Mouse (Mus musculus): ENCODE results near the gene Efl1. TPM values are rescaled to one million over a fixed set of nuclear protein-coding genes. Genes with fewer than 3 reads are reported as not detected.

Gene Efl1
- polyA plus RNA-seq, 1 experiment from 2014 or later, result 19.3 TPM

GRCm38 (mm10) chr7:82772481-82772880 is 124.1 kb downstream of the Efl1 start:
- WGBS, result 54% methylated on average over 14 of the region's 14 CpGs
- no peak overlapping the region for H3K4me2 ChIP-seq (replicated peaks)
- peak overlapping the region; percentile 45; the same call in 1 of the 2 replicates for H3K27ac ChIP-seq
- peaks cover 18% of the 10 kb centered on the region for H3K4me1 ChIP-seq
- ATAC-seq (ENCODE audit: low FRiP score), result no peak
- H3K9me3 ChIP-seq (replicated peaks), result no peaks in the 10 kb centered on the region
- H3K36me3 ChIP-seq, result no peaks in the 10 kb centered on the region
- no peak overlapping the region for H3K4me3 ChIP-seq
- H3K9ac ChIP-seq, result no peak overlapping the region
- H3K27me3 ChIP-seq, result no peaks in the 10 kb centered on the region

GRCm38 (mm10) chr7:82773150-82773549 is 124.7 kb downstream of the Efl1 start:
- Histone ChIP-seq H3K27me3 (no peaks in the 10 kb centered on the region), H3K9ac (no peak overlapping the region), H3K36me3 (no peaks in the 10 kb centered on the region), H3K4me1 (peaks cover 18% of the 10 kb centered on the region), H3K4me2 (replicated peaks) (no peak overlapping the region), H3K4me3 (no peak overlapping the region), H3K27ac (peak overlapping the region; percentile 45; the same call in 1 of the 2 replicates), H3K9me3 (replicated peaks) (no peaks in the 10 kb centered on the region)
- no peak for ATAC-seq (ENCODE audit: low FRiP score)
- 64% methylated on average over 9 of the region's 9 CpGs for WGBS

- H3K36me3 ChIP-seq, result no peaks in the 10 kb centered on the region
- H3K9me3 ChIP-seq (replicated peaks), result no peaks in the 10 kb centered on the region
- H3K27ac ChIP-seq, result no peak overlapping the region
- no peak overlapping the region for H3K9ac ChIP-seq
- H3K4me2 ChIP-seq (replicated peaks), result no peak overlapping the region
- H3K4me1 ChIP-seq, result peaks cover 18% of the 10 kb centered on the region
- no peaks in the 10 kb centered on the region for H3K27me3 ChIP-seq
- no peak for ATAC-seq (ENCODE audit: low FRiP score)
- WGBS, result 78% methylated on average over 6 of the region's 6 CpGs
- H3K4me3 ChIP-seq, result no peak overlapping the region
Observed at GRCm38 (mm10) chr7:82773884-82774283, 125.5 kb downstream of the Efl1 start.

- WGBS, result 90% methylated on average over 3 of the region's 3 CpGs
- no peak for ATAC-seq (ENCODE audit: low FRiP score)
- no peak overlapping the region for H3K27ac ChIP-seq
- no peak overlapping the region for H3K9ac ChIP-seq
- H3K27me3 ChIP-seq, result no peaks in the 10 kb centered on the region
- no peaks in the 10 kb centered on the region for H3K9me3 ChIP-seq (replicated peaks)
- no peak overlapping the region for H3K4me2 ChIP-seq (replicated peaks)
- peaks cover 13% of the 10 kb centered on the region for H3K4me1 ChIP-seq
- no peak overlapping the region for H3K4me3 ChIP-seq
- H3K36me3 ChIP-seq, result no peaks in the 10 kb centered on the region
Observed at GRCm38 (mm10) chr7:82775090-82775489, 126.7 kb downstream of the Efl1 start.

- H3K36me3 ChIP-seq, result no peaks in the 10 kb centered on the region
- H3K9ac ChIP-seq, result no peak overlapping the region
- H3K4me2 ChIP-seq (replicated peaks), result no peak overlapping the region
- H3K27me3 ChIP-seq, result no peaks in the 10 kb centered on the region
- H3K9me3 ChIP-seq (replicated peaks), result no peaks in the 10 kb centered on the region
- no peak overlapping the region for H3K27ac ChIP-seq
- H3K4me1 ChIP-seq, result peaks cover 4% of the 10 kb centered on the region; the same call in 1 of the 2 replicates
- WGBS, result 86% methylated on average over 2 of the region's 2 CpGs
- no peak for ATAC-seq (ENCODE audit: low FRiP score)
- no peak overlapping the region for H3K4me3 ChIP-seq
Observed at GRCm38 (mm10) chr7:82783071-82783470, 134.7 kb downstream of the Efl1 start.

- Histone ChIP-seq H3K4me3 (no peak overlapping the region), H3K4me2 (replicated peaks) (no peak overlapping the region), H3K36me3 (no peaks in the 10 kb centered on the region), H3K9me3 (replicated peaks) (no peaks in the 10 kb centered on the region), H3K9ac (no peak overlapping the region), H3K27ac (no peak overlapping the region), H3K27me3 (no peaks in the 10 kb centered on the region), H3K4me1 (peaks cover 4% of the 10 kb centered on the region; the same call in 1 of the 2 replicates)
- no peak for ATAC-seq (ENCODE audit: low FRiP score)
- WGBS, result 37% methylated on average over 5 of the region's 6 CpGs
Observed at GRCm38 (mm10) chr7:82783693-82784092, 135.3 kb downstream of the Efl1 start.

- Histone ChIP-seq H3K9ac (no peak overlapping the region), H3K27me3 (no peaks in the 10 kb centered on the region), H3K9me3 (replicated peaks) (no peaks in the 10 kb centered on the region), H3K36me3 (no peaks in the 10 kb centered on the region), H3K27ac (no peak overlapping the region), H3K4me3 (no peak overlapping the region), H3K4me1 (peaks cover 4% of the 10 kb centered on the region; the same call in 1 of the 2 replicates), H3K4me2 (replicated peaks) (no peak overlapping the region)
- WGBS, result 70% methylated on average over 6 of the region's 6 CpGs
- ATAC-seq (ENCODE audit: low FRiP score), result no peak
Observed at GRCm38 (mm10) chr7:82785335-82785934, 137.0 kb downstream of the Efl1 start.

- no peaks in the 10 kb centered on the region for H3K27me3 ChIP-seq
- no peak overlapping the region for H3K4me2 ChIP-seq (replicated peaks)
- no peak overlapping the region for H3K4me3 ChIP-seq
- peak; percentile 60; the same call in 1 of the 2 replicates for ATAC-seq (ENCODE audit: low FRiP score)
- WGBS, result 70% methylated on average over 2 of the region's 2 CpGs
- no peaks in the 10 kb centered on the region for H3K36me3 ChIP-seq
- no peak overlapping the region for H3K9ac ChIP-seq
- peaks cover 4% of the 10 kb centered on the region; the same call in 1 of the 2 replicates for H3K4me1 ChIP-seq
- no peaks in the 10 kb centered on the region for H3K9me3 ChIP-seq (replicated peaks)
- H3K27ac ChIP-seq, result no peak overlapping the region
Observed at GRCm38 (mm10) chr7:82785970-82786647, 137.7 kb downstream of the Efl1 start.

- Histone ChIP-seq H3K4me3 (no peak overlapping the region), H3K9ac (no peak overlapping the region), H3K4me1 (no peaks in the 10 kb centered on the region), H3K27me3 (no peaks in the 10 kb centered on the region), H3K4me2 (replicated peaks) (no peak overlapping the region), H3K9me3 (replicated peaks) (no peaks in the 10 kb centered on the region), H3K27ac (no peak overlapping the region), H3K36me3 (no peaks in the 10 kb centered on the region)
- ATAC-seq (ENCODE audit: low FRiP score), result no peak
- 64% methylated on average over 2 of the region's 2 CpGs for WGBS
Observed at GRCm38 (mm10) chr7:82792644-82793043, 144.2 kb downstream of the Efl1 start.

GRCm38 (mm10) chr7:82793111-82793510 is 144.7 kb downstream of the Efl1 start:
- no peaks in the 10 kb centered on the region for H3K4me1 ChIP-seq
- no peaks in the 10 kb centered on the region for H3K36me3 ChIP-seq
- H3K4me3 ChIP-seq, result no peak overlapping the region
- no peaks in the 10 kb centered on the region for H3K27me3 ChIP-seq
- no peak overlapping the region for H3K4me2 ChIP-seq (replicated peaks)
- H3K9me3 ChIP-seq (replicated peaks), result no peaks in the 10 kb centered on the region
- no peak overlapping the region for H3K9ac ChIP-seq
- no peak overlapping the region for H3K27ac ChIP-seq
- 86% methylated on average over 1 of the region's 1 CpGs for WGBS
- no peak for ATAC-seq (ENCODE audit: low FRiP score)

- no peaks in the 10 kb centered on the region for H3K27me3 ChIP-seq
- H3K4me1 ChIP-seq, result no peaks in the 10 kb centered on the region
- no peaks in the 10 kb centered on the region for H3K36me3 ChIP-seq
- H3K4me2 ChIP-seq (replicated peaks), result no peak overlapping the region
- no peak overlapping the region for H3K4me3 ChIP-seq
- H3K9me3 ChIP-seq (replicated peaks), result no peaks in the 10 kb centered on the region
- H3K9ac ChIP-seq, result no peak overlapping the region
- H3K27ac ChIP-seq, result no peak overlapping the region
- 71% methylated on average over 1 of the region's 1 CpGs for WGBS
- ATAC-seq (ENCODE audit: low FRiP score), result no peak
Observed at GRCm38 (mm10) chr7:82794542-82794941, 146.1 kb downstream of the Efl1 start.

- H3K4me3 ChIP-seq, result no peak overlapping the region
- no peak overlapping the region for H3K27ac ChIP-seq
- H3K9ac ChIP-seq, result no peak overlapping the region
- no peaks in the 10 kb centered on the region for H3K9me3 ChIP-seq (replicated peaks)
- WGBS, result 69% methylated on average over 4 of the region's 4 CpGs
- no peaks in the 10 kb centered on the region for H3K36me3 ChIP-seq
- H3K4me1 ChIP-seq, result no peaks in the 10 kb centered on the region
- no peak overlapping the region for H3K4me2 ChIP-seq (replicated peaks)
- ATAC-seq (ENCODE audit: low FRiP score), result no peak
- H3K27me3 ChIP-seq, result no peaks in the 10 kb centered on the region
Observed at GRCm38 (mm10) chr7:82802206-82802605, 153.8 kb downstream of the Efl1 start.

GRCm38 (mm10) chr7:82808257-82808656 is 159.8 kb downstream of the Efl1 start:
- no peak for ATAC-seq (ENCODE audit: low FRiP score)
- no peaks in the 10 kb centered on the region for H3K27me3 ChIP-seq
- H3K36me3 ChIP-seq, result no peaks in the 10 kb centered on the region
- peaks cover 15% of the 10 kb centered on the region for H3K4me1 ChIP-seq
- no peak overlapping the region for H3K4me2 ChIP-seq (replicated peaks)
- H3K4me3 ChIP-seq, result no peak overlapping the region
- no peaks in the 10 kb centered on the region for H3K9me3 ChIP-seq (replicated peaks)
- H3K9ac ChIP-seq, result no peak overlapping the region
- H3K27ac ChIP-seq, result no peak overlapping the region
- WGBS, result 82% methylated on average over 4 of the region's 4 CpGs
